Mouse (Mus musculus): ENCODE measurements around the gene Meaf6. TPM values are rescaled to one million over a fixed set of nuclear protein-coding genes. Genes with fewer than 3 reads are reported as not detected.
A peak's percentile ranks its signal among the peaks of the same experiment; 100 is the strongest.

The Meaf6 gene
- total and polyA plus RNA-seq, 3 experiments = 17.6 to 21.6 (median 21.2) TPM

DNA sequence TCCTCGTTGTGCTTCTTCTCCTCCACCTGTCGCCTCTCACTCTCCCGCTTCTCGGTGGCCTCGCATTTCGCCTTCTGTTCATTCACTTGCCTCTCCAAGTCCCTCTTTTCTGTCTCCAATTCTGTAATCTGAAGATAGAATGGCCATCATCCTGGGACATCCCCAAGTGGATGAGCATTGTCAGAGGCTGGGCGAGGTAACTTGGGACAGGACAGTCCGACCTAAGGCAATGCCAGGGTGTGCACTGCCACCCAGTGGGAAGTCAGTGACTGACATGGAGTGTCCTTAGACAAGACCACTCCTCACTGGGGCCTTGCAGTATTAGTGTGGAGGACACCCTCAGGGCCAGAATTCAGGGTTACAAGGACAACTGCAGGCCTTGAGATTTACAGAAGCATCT lies 25.9 kb upstream of the Meaf6 start:
- Histone ChIP-seq H3K9ac (ENCODE audit: low read depth, low read length) (no peak overlapping the region), H3K4me3 (no peak overlapping the region), H3K27ac (no peak overlapping the region), H3K79me2 (replicated peaks; ENCODE audit: control insufficient read depth, insufficient read depth, low read length) (no peaks in the 10 kb centered on the region), H3K4me1 (ENCODE audit: control insufficient read depth, insufficient read depth, low read length) (peaks cover 1% of the 10 kb centered on the region; the same call in 1 of the 2 replicates), H3K36me3 (ENCODE audit: control insufficient read depth, insufficient read depth, low read length) (no peaks in the 10 kb centered on the region), H3K27me3 (ENCODE audit: control insufficient read depth, insufficient read depth, low read length) (no peaks in the 10 kb centered on the region)
- intact Hi-C loops (cut with DNase I) = loop anchor here (1.0 kb wide), 1 partner anchor 116 kb away; no protein-coding TSS in a partner anchor
- no peak for TF ChIP-seq POLR2A (IDR thresholded peaks at IDR 0.05; ENCODE audit: insufficient read depth, low read depth, low read length)
- no peak for TF ChIP-seq EP300 (IDR thresholded peaks at IDR 0.05; ENCODE audit: insufficient read depth, low read depth, low read length)
- TF ChIP-seq CTCF (IDR thresholded peaks at IDR 0.05) = peak; percentile 84
- DNase-seq = peak; percentile 45 to 65
- 11% methylated on average over 8 of the region's 8 CpGs for WGBS

DNA sequence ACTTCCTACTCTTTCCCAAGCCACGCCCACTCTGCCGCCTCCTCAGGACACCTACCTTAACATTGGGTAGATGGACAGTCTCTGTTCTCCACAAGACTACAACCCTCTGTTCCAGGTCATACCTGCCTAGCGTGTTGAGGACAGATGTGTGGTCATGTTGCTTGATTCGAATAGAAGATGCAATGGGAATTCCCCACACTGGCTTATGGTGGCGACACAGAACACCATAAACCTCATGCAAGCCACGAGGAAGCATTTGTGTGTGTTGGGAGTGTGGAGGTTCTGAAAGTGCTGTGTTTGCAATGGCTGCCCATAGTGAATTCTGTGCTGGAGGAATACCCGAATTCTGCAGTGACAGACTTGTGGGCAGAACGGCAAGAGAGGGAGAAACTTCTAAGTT lies 21.1 kb upstream of the Meaf6 start:
- intact Hi-C loops (cut with DNase I) = loop anchor here (10.0 kb wide), 1 partner anchor 209 kb away; the partner anchor contains the start of genes 1110065P20Rik and Yrdc

DNA sequence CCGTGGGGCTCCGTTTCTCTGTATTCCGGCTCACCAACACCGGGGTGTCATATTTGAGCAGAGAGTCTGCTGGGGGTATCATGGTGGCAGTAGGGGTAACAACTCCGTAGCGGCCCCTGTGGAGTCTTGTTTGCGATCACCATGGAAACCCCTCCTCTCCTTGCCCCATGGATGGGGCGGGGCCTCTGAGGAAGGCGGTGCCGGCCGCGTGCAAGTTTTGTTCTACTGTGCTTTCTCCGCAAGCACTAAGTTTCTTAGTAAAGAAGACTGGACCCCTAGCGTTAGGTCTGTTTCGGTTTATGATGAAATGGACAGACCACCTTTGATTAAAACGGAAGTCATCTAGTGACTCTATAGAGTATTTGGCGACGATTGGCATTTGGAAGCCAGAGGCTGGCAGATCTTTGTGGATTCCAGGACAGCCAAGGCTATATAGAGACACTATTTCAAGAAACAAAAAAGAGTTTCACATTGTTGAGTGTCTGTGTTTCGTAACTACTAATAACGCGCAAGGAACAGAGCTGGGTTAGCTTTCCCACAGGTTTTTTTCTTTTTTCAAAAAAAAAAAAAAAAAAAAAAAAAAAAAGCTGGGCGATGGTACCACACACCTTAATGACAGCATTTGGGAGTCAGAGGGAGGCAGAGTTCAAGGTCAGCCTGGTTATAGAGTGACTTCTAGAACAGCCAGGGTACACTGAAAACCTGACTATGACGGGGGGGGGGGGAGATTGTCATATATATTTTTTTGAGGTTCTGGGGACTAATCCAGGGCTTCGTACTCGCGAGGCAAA lies 19.2 kb upstream of the Meaf6 start, which contains the start of gene Dnali1:
Gene Dnali1 (minus strand): TSS at position 187 of the 791 bp plus-strand sequence.
- intact Hi-C loops (cut with DNase I) = loop anchor here (1.0 to 10.0 kb wide), 4 partner anchors 19 to 211 kb away; partner anchors contain the start of genes 1110065P20Rik, 9930104L06Rik and Yrdc
- H3K79me2 ChIP-seq (replicated peaks; ENCODE audit: control insufficient read depth, insufficient read depth, low read length) = peaks cover 3% of the 10 kb centered on the region; the same call in 1 of the 2 replicates

More for the DNA sequence above, 21.1 kb upstream of the Meaf6 start:
- Histone ChIP-seq H3K9ac (ENCODE audit: low read depth, low read length) (no peak overlapping the region), H3K79me2 (replicated peaks; ENCODE audit: control insufficient read depth, insufficient read depth, low read length) (peaks cover 3% of the 10 kb centered on the region; the same call in 1 of the 2 replicates), H3K4me3 (no peak overlapping the region), H3K36me3 (ENCODE audit: control insufficient read depth, insufficient read depth, low read length) (no peaks in the 10 kb centered on the region), H3K4me1 (ENCODE audit: control insufficient read depth, insufficient read depth, low read length) (peaks cover 3% of the 10 kb centered on the region), H3K27me3 (ENCODE audit: control insufficient read depth, insufficient read depth, low read length) (no peaks in the 10 kb centered on the region), H3K27ac (no peak overlapping the region)
- 62% methylated on average over 8 of the region's 8 CpGs for WGBS
- no peak for DNase-seq
- no peak for TF ChIP-seq EP300 (IDR thresholded peaks at IDR 0.05; ENCODE audit: insufficient read depth, low read depth, low read length)
- TF ChIP-seq CTCF (IDR thresholded peaks at IDR 0.05) = no peak

DNA sequence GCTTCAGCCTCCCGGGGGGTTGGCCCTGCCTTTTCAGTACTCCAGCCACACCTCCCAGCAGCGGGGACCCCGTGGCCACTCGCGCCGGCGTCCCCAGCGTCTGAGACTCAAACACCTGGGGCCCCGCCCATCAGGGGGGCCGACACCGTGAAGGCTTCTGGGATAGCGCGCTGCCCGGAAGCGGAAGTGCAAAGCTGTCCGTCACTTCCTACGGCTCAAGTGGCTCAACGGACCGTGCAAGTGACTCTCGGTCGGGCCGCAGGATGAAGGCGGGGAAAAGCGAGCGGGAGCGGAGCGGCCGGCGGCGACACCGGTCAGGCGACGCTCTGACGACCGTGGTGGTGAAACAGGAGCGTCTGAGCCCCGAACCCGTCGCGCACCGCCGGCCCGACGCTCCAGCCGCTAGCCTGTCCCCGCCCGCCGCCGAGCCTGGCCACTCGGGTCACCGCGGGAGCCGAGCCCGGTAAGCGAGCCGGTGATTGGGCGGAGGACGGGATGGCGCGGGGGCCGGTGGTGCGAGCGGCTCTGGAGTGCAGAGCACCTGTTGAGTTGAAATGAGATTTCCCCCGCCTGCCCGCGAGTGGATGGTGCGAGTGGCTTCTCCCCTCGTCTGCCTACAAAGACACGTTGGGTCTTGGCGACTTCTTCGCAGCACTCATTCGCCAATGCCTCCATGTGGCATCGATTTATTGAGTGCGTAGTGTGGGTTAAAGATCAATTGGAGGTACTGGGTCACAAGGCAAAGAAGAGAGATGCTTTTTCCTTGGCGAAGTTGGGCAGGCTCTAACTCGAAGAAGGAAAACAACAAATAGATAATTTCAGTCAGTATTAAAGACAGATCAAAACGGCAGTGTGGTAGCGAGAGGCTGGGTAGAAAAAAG lies 18.2 kb upstream of the Meaf6 start, which contains the start of gene Snip1:
Gene Snip1 (plus strand): TSS at position 183 of the 881 bp plus-strand sequence.
- no peak for TF ChIP-seq CTCF (IDR thresholded peaks at IDR 0.05)
- no peak for TF ChIP-seq EP300 (IDR thresholded peaks at IDR 0.05; ENCODE audit: insufficient read depth, low read depth, low read length)
- TF ChIP-seq POLR2A (IDR thresholded peaks at IDR 0.05; ENCODE audit: insufficient read depth, low read depth, low read length) = peak; percentile 92
- no peaks in the 10 kb centered on the region for H3K36me3 ChIP-seq (ENCODE audit: control insufficient read depth, insufficient read depth, low read length)
- intact Hi-C loops (cut with DNase I) = loop anchor here (1.0 to 10.0 kb wide), 4 partner anchors 18 to 212 kb away; partner anchors contain the start of genes 1110065P20Rik, 9930104L06Rik and Yrdc
- H3K4me1 ChIP-seq (ENCODE audit: control insufficient read depth, insufficient read depth, low read length) = peaks cover 2% of the 10 kb centered on the region
- under 1% methylated on average over 78 of the region's 78 CpGs for WGBS
- H3K9ac ChIP-seq (ENCODE audit: low read depth, low read length) = peak within 1 kb of the TSS; percentile 92
- H3K4me3 ChIP-seq = peak within 1 kb of the TSS; percentile 84
- peak within 1 kb of the TSS; percentile 74 for H3K27ac ChIP-seq
- DNase-seq = peak; percentile 96 to 98
- H3K27me3 ChIP-seq (ENCODE audit: control insufficient read depth, insufficient read depth, low read length) = no peaks in the 10 kb centered on the region
- peaks cover 3% of the 10 kb centered on the region; the same call in 1 of the 2 replicates for H3K79me2 ChIP-seq (replicated peaks; ENCODE audit: control insufficient read depth, insufficient read depth, low read length)

More for the DNA sequence above, 19.2 kb upstream of the Meaf6 start, which contains the start of gene Dnali1:
- Histone ChIP-seq H3K36me3 (ENCODE audit: control insufficient read depth, insufficient read depth, low read length) (no peaks in the 10 kb centered on the region), H3K4me1 (ENCODE audit: control insufficient read depth, insufficient read depth, low read length) (peaks cover 2% of the 10 kb centered on the region), H3K9ac (ENCODE audit: low read depth, low read length) (peak within 1 kb of the TSS; percentile 92), H3K4me3 (peak within 1 kb of the TSS; percentile 84), H3K27me3 (ENCODE audit: control insufficient read depth, insufficient read depth, low read length) (no peaks in the 10 kb centered on the region), H3K27ac (peak within 1 kb of the TSS; percentile 74)
- TF ChIP-seq CTCF (IDR thresholded peaks at IDR 0.05) (peak; percentile 8; the same call in 1 of the 2 replicates), POLR2A (IDR thresholded peaks at IDR 0.05; ENCODE audit: insufficient read depth, low read depth, low read length) (no peak)
- 2% methylated on average over 26 of the region's 26 CpGs for WGBS
- DNase-seq = peak; percentile 71 to 74

DNA sequence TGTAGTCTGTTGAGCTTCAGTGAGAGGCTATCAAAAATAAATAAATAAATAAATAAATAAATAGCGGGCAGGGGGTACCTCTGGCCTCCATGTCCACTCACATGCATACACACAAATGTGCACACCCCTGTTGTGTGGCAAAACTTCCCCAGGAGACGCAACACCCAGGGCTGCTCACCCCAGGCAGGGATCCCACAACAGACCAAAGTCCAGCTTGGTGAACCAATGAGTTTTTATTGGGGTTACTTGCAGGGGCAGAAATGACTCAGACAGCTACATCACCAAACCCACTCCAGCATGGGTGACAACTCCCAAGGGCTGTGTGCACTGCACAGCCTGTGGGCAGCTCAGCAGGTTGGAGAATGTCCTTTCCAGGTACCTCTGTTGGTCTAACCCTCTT lies 7.2 kb upstream of the Meaf6 start:
- WGBS = 92% methylated on average over 2 of the region's 2 CpGs
- Histone ChIP-seq H3K4me3 (no peak overlapping the region), H3K4me1 (ENCODE audit: control insufficient read depth, insufficient read depth, low read length) (no peaks in the 10 kb centered on the region), H3K27me3 (ENCODE audit: control insufficient read depth, insufficient read depth, low read length) (no peaks in the 10 kb centered on the region), H3K36me3 (ENCODE audit: control insufficient read depth, insufficient read depth, low read length) (no peaks in the 10 kb centered on the region), H3K9ac (ENCODE audit: low read depth, low read length) (no peak overlapping the region), H3K79me2 (replicated peaks; ENCODE audit: control insufficient read depth, insufficient read depth, low read length) (no peaks in the 10 kb centered on the region), H3K27ac (no peak overlapping the region)
- TF ChIP-seq POLR2A (IDR thresholded peaks at IDR 0.05; ENCODE audit: insufficient read depth, low read depth, low read length) (no peak), EP300 (IDR thresholded peaks at IDR 0.05; ENCODE audit: insufficient read depth, low read depth, low read length) (no peak), CTCF (IDR thresholded peaks at IDR 0.05) (no peak)
- intact Hi-C loops (cut with DNase I) = no loop called here
- DNase-seq = no peak

Measured in heart, adult 2 months (tissue).